Mouse (Mus musculus): ENCODE results near the gene Dmrtc2. TPM values are rescaled to one million over a fixed set of nuclear protein-coding genes. Genes with fewer than 3 reads are reported as not detected.

Dmrtc2 gene
- total and polyA plus RNA-seq, 3 experiments, result not detected

DNA sequence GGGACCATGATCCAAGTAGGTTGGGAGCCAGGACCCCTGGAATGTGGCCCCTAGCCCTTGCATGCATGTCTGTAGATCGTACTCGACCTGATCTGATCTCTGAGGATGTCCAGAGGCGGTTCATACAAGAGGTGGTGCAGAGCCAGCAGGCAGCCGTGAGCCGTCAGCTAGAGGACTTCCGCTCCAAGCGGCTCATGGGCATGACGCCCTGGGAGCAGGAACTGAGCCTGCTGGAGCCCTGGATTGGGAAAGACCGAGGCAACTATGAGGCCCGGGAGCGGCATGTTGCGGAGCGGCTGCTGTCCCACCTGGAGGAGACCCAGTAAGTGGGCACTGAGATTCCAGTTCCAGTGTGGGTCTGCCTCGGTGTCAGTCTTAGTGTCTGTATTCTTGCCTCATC is 42.6 kb downstream of the Dmrtc2 start:
- H3K36me3 ChIP-seq (ENCODE audit: control insufficient read depth in 1 of 2, insufficient read depth in 2 of 2, low read length in 2 of 2), result peaks cover 0 to 4% of the 10 kb centered on the region in 2 experiments; a peak in 2 of 4 replicates
- no peaks in the 10 kb centered on the region for H3K9me3 ChIP-seq (replicated peaks; ENCODE audit: insufficient read depth, low read length)
- no peak for DNase-seq (ENCODE audit: low read depth, low spot score)

DNA sequence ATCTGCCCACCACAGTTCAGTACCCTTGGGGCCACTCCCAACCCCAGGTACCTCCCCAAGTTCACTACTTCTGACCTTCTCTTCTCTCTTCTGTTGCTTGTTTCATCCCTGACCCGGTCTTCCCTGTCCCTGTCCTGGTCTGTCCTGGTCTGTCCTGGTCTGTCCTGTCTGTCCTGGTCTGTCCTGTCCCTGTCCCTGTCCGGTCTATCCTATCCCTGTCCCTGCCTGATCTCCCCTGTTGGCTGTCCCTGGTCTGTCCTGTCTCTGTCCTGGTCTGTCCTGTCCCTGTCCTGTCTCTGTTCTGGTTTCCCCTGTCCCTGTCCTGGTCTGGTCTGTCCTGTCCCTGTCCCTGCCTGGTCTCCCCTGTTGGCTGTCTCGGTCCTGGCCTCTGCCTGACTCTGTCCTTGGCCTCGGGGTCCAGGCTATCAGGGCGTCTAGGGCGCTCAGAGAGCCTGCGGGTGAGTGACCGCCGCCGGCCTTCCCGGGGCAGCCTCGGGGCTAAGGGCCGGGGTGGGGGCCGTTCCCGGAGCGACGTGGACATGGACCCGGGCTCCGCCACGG is 49.0 kb downstream of the Dmrtc2 start:
- no peak for DNase-seq (ENCODE audit: low read depth, low spot score)
- no peak overlapping the region for H3K4me3 ChIP-seq (ENCODE audit: control insufficient read depth in 1 of 2, insufficient read depth in 1 of 2, low read depth in 2 of 2, low read length in 2 of 2)
- TF ChIP-seq MYB (IDR thresholded peaks at IDR 0.05; ENCODE audit: low read depth, low read length) (no peak), ELF1 (IDR thresholded peaks at IDR 0.05; ENCODE audit: low read depth, low read length) (no peak), CTCF (IDR thresholded peaks at IDR 0.05 in 2 of 3, conservative IDR thresholded peaks at IDR 0.05 in 1 of 3; ENCODE audit: control insufficient read depth in 1 of 3, insufficient read depth in 1 of 3, low read depth in 2 of 3, low read length in 3 of 3, poor library complexity in 1 of 3, severe bottlenecking in 1 of 3) (no peak), CHD1 (IDR thresholded peaks at IDR 0.05; ENCODE audit: low read depth, low read length) (no peak), GATA1 (IDR thresholded peaks at IDR 0.05; ENCODE audit: low read depth, low read length) (no peak), MAFK (IDR thresholded peaks at IDR 0.05; ENCODE audit: borderline replicate concordance, low read depth, low read length) (no peak), USF2 (IDR thresholded peaks at IDR 0.05; ENCODE audit: borderline replicate concordance in 1 of 2, insufficient read depth in 1 of 2, low read depth in 1 of 2, low read length in 2 of 2) (no peak), CHD2 (IDR thresholded peaks at IDR 0.05; ENCODE audit: low read length) (no peak), NRF1 (IDR thresholded peaks at IDR 0.05; ENCODE audit: insufficient read depth, low read depth, low read length, poor library complexity, severe bottlenecking) (no peak), EP300 (IDR thresholded peaks at IDR 0.05; ENCODE audit: low read depth in 1 of 2, low read length in 2 of 2) (no peak), MAZ (IDR thresholded peaks at IDR 0.05; ENCODE audit: low read depth, low read length) (no peak), RCOR1 (IDR thresholded peaks at IDR 0.05; ENCODE audit: low read depth, low read length) (no peak), ZKSCAN1 (IDR thresholded peaks at IDR 0.05; ENCODE audit: low read depth, low read length) (no peak), ZMIZ1 (IDR thresholded peaks at IDR 0.05; ENCODE audit: low read depth, low read length) (no peak)
- no peaks in the 10 kb centered on the region for H3K9me3 ChIP-seq (replicated peaks; ENCODE audit: insufficient read depth, low read length)
- H3K36me3 ChIP-seq (ENCODE audit: control insufficient read depth in 1 of 2, insufficient read depth in 2 of 2, low read length in 2 of 2), result peaks cover 0 to 2% of the 10 kb centered on the region in 2 experiments; a peak in 1 of 4 replicates
- H3K79me2 ChIP-seq (ENCODE audit: control insufficient read depth, insufficient read depth, low read length, poor library complexity), result no peaks in the 10 kb centered on the region
- H3K27ac ChIP-seq (ENCODE audit: control insufficient read depth, low read depth, low read length), result no peak overlapping the region
- no peak overlapping the region for H3K9ac ChIP-seq (ENCODE audit: control insufficient read depth, low read depth, low read length, poor library complexity, severe bottlenecking)
- no peaks in the 10 kb centered on the region for H3K4me1 ChIP-seq (ENCODE audit: control insufficient read depth in 1 of 2, insufficient read depth in 2 of 2, low read length in 2 of 2)
- H3K27me3 ChIP-seq (ENCODE audit: control insufficient read depth in 1 of 2, insufficient read depth in 2 of 2, low read length in 2 of 2), result no peaks in the 10 kb centered on the region

More for the DNA sequence above, 42.6 kb downstream of the Dmrtc2 start:
- H3K4me1 ChIP-seq (ENCODE audit: control insufficient read depth in 1 of 2, insufficient read depth in 2 of 2, low read length in 2 of 2), result no peaks in the 10 kb centered on the region
- H3K9ac ChIP-seq (ENCODE audit: control insufficient read depth, low read depth, low read length, poor library complexity, severe bottlenecking), result no peak overlapping the region
- H3K27me3 ChIP-seq (ENCODE audit: control insufficient read depth in 1 of 2, insufficient read depth in 2 of 2, low read length in 2 of 2), result no peaks in the 10 kb centered on the region
- no peak overlapping the region for H3K27ac ChIP-seq (ENCODE audit: control insufficient read depth, low read depth, low read length)
- no peaks in the 10 kb centered on the region for H3K79me2 ChIP-seq (ENCODE audit: control insufficient read depth, insufficient read depth, low read length, poor library complexity)
- H3K4me3 ChIP-seq (ENCODE audit: control insufficient read depth in 1 of 2, insufficient read depth in 1 of 2, low read depth in 2 of 2, low read length in 2 of 2), result no peak overlapping the region
- TF ChIP-seq ZKSCAN1 (IDR thresholded peaks at IDR 0.05; ENCODE audit: low read depth, low read length) (no peak), MEF2A (IDR thresholded peaks at IDR 0.05; ENCODE audit: extremely low read depth, insufficient replicate concordance, low read depth, low read length, poor library complexity, severe bottlenecking) (no peak), POLR2AphosphoS2 (IDR thresholded peaks at IDR 0.05; ENCODE audit: low read length) (no peak), ZNF384 (IDR thresholded peaks at IDR 0.05; ENCODE audit: low read depth, low read length) (no peak), ZC3H11A (IDR thresholded peaks at IDR 0.05; ENCODE audit: low read depth, low read length) (no peak), UBTF (IDR thresholded peaks at IDR 0.05; ENCODE audit: borderline replicate concordance, insufficient read depth, low read depth, low read length) (no peak), MXI1 (IDR thresholded peaks at IDR 0.05; ENCODE audit: low read depth, low read length) (no peak), CTCF (IDR thresholded peaks at IDR 0.05 in 2 of 3, conservative IDR thresholded peaks at IDR 0.05 in 1 of 3; ENCODE audit: control insufficient read depth in 1 of 3, insufficient read depth in 1 of 3, low read depth in 2 of 3, low read length in 3 of 3, poor library complexity in 1 of 3, severe bottlenecking in 1 of 3) (no peak), ETS1 (IDR thresholded peaks at IDR 0.05; ENCODE audit: low read depth, low read length) (no peak), MAFK (IDR thresholded peaks at IDR 0.05; ENCODE audit: borderline replicate concordance, low read depth, low read length) (no peak)

Data from MEL (cell line).